Mouse (Mus musculus) adrenal gland, postnatal 25 days (tissue): ENCODE measurements at regions not wholly inside any gene's neighbourhood (a gene's known extent, or its start where the extent isn't known, plus 50 kb on each side); places are given as distances from the start of the nearest gene placed in this dataset.

ENCODE experiments used
- DNase-seq: peaks from one replicate; pipeline ENCODE4 v3.0.0; 2021; ENCODE audit warnings: mixed read lengths

GRCm38 (mm10) chr15:8582676-8583075, 62.9 kb upstream of the Gm2310 start:
- no peak for DNase-seq

- DNase-seq: no peak
Observed at GRCm38 (mm10) chr15:8581146-8581913, 61.6 kb upstream of the Gm2310 start.

- no peak for DNase-seq
Observed at GRCm38 (mm10) chr15:8580077-8580476, 60.3 kb upstream of the Gm2310 start.

GRCm38 (mm10) chr15:8577480-8577881, 57.7 kb upstream of the Gm2310 start:
- DNase-seq: peak; percentile 26

GRCm38 (mm10) chr15:8576975-8577374, 57.2 kb upstream of the Gm2310 start:
- no peak for DNase-seq

- DNase-seq: peak; percentile 24
Observed at GRCm38 (mm10) chr15:8569617-8570016, 49.9 kb upstream of the Gm2310 start.
